Mouse (Mus musculus) embryo, embryonic 11 days (tissue): ENCODE data around the gene Zbtb20.

Source experiments
- DNase-seq: peaks from one replicate; pipeline ENCODE4 v3.0.0-alpha.2; 2015

Zbtb20 gene

DNA sequence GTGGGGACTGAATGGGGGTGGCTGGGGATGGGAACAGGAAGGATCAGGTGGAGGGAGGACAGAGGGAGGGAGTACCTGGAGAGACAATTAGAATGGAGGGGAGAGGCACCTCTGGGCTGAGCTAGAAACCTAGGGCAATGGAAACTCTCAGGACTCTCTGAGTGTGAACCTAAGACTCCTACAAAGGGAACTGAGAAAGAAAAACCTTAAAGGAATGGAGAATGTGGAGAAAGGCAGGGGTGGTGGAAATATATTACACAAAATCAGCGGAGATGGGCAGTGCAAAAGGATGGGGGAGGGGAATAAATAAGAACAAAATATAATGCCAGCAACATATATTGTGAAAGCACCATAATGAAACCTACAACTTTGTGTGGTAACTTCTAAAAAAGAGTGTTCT is 796.3 kb downstream of the Zbtb20 start:
- no peak for DNase-seq

DNA sequence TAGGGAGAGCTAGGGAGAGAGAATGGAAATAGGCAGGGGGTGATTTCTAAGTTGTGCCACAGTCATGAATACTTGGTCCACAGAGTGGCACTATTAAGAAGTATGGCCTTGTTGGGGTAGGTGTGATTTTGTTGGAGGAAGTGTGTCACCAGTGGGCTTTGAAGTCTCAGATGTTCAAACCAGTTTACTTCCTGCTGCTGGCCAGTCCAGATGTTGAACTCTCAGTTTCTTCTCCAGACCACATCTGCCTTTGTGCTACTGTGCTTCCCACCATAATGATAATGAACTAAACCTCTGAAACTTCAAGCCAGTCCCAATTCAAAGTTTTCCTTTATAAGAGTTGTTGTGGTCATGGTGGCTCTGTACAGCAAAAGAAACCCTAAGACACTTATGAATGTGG is 797.0 kb downstream of the Zbtb20 start:
- no peak for DNase-seq

GRCm38 (mm10) chr16:43674400-43674799 is 798.7 kb downstream of the Zbtb20 start:
- DNase-seq, result no peak

GRCm38 (mm10) chr16:43687968-43688367 is 812.3 kb downstream of the Zbtb20 start:
- DNase-seq, result no peak

DNA sequence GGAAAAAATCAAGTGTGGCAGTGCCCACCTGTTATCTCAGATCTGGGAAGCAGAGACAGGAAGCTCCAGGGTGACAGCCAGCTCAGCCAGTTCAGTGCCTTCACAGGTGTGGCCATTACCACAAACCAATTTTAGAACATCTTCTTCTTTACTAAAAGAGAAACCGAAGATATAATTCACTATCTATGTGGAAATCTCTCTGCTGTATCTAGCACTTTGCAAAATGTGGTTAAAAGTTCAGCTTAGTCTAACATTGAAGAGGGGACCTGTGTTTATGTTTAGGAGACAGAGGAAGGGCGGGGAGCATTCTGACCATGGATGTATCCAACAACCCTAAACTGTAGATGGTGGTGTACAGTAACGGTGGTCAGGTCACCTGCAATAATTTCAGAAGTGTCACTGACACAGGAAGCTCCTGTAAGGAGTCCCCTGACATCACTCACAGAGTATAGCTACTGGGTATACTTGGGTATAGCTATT is 814.6 kb downstream of the Zbtb20 start:
- DNase-seq, result no peak

GRCm38 (mm10) chr16:43690912-43691311 is 815.2 kb downstream of the Zbtb20 start:
- DNase-seq, result no peak

DNA sequence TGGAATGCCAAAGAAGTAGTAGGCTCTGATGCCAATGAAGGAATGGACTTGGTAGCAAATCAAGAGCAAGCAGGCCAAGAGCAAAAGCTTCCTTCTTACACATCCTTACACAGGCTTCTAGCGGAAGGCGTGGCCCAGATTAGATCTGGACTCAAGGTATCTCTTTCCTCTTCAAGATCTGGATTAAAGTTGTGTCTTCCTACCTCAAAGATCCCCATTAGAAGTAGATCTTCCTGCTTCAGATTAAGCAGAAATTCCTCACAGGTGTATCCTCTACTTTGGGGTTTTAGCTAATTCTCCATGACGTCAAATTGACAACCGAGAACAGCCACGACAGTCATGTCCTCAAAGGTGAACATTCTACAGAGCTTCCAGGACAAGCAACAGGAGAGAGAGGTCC is 816.1 kb downstream of the Zbtb20 start:
- no peak for DNase-seq
